ENCODE assay signal across 11 mouse cellular contexts in the genomic region with DNA sequence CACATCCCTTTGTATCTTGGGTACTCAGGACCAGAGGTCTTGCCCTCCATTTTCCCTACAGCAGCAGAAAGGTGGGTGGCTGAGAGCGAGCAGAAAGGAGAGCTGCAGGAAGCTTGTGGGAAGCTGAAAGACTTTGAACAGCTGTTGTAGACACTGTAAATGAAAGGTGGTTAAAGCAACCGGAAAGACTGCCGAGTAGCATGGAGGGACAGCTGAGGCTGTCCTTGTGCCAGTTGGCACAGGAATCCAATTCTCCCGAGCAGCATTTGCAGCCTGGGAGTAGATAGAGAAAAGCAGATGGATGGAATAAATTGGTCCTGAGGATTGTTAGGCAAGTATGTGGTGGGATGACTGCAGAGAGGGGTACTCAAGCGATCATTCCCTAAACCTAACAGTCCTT.
DNase-seq lines count a peak whose midpoint lies in the region; ATAC-seq and TF ChIP-seq lines count a peak whose summit lies in the region.
"Had no signal": no experiment of that assay in that cellular context is flagged by ENCODE, and none has a peak within 500 bp of the region (broad histone marks: within the 10 kb centered on the region; RNA-seq: fewer than 3 reads in every experiment).

No protein-coding gene starts in this region.

- H3K9ac ChIP-seq in embryonic facial prominence, embryonic 14.5 days (ENCODE audit: low read depth, low read length) = no peak overlapping the region
- no peak overlapping the region for H3K9ac ChIP-seq in midbrain, postnatal 0 days (replicated peaks; ENCODE audit: low read length, poor library complexity, severe bottlenecking)
- H3K9ac ChIP-seq: liver, embryonic 13.5 days had no signal

- H3K4me1 ChIP-seq in embryonic facial prominence, embryonic 14.5 days (ENCODE audit: control insufficient read depth, insufficient read depth, low read length) = no peaks in the 10 kb centered on the region
- no peaks in the 10 kb centered on the region for H3K4me1 ChIP-seq in embryonic facial prominence, embryonic 10.5 days
- H3K4me1 ChIP-seq in midbrain, postnatal 0 days (ENCODE audit: insufficient read depth, low read length) = no peaks in the 10 kb centered on the region
- peaks cover 2% of the 10 kb centered on the region; the same call in 1 of the 2 replicates for H3K4me1 ChIP-seq in midbrain, embryonic 10.5 days
- H3K4me1 ChIP-seq: liver, embryonic 13.5 days had no signal

- H3K4me3 ChIP-seq in embryonic facial prominence, embryonic 14.5 days (ENCODE audit: low read depth, low read length) = no peak overlapping the region
- H3K4me3 ChIP-seq in embryonic facial prominence, embryonic 10.5 days = no peak overlapping the region
- H3K4me3 ChIP-seq in midbrain, postnatal 0 days (ENCODE audit: low read depth, low read length) = no peak overlapping the region
- no peak overlapping the region for H3K4me3 ChIP-seq in midbrain, embryonic 10.5 days
- H3K4me3 ChIP-seq: liver, embryonic 13.5 days had no signal

- H3K4me2 ChIP-seq in embryonic facial prominence, embryonic 14.5 days (ENCODE audit: low read depth, low read length) = no peak overlapping the region
- no peak overlapping the region for H3K4me2 ChIP-seq in midbrain, postnatal 0 days (ENCODE audit: low read depth, low read length, poor library complexity, severe bottlenecking)
- H3K4me2 ChIP-seq: liver, embryonic 13.5 days had no signal

- no peak for TF ChIP-seq CTCF in midbrain, postnatal 0 days (IDR thresholded peaks at IDR 0.05)

- H3K9me3 ChIP-seq in embryonic facial prominence, embryonic 14.5 days (ENCODE audit: control insufficient read depth, low read length) = no peaks in the 10 kb centered on the region
- no peaks in the 10 kb centered on the region for H3K9me3 ChIP-seq in embryonic facial prominence, embryonic 10.5 days
- no peaks in the 10 kb centered on the region for H3K9me3 ChIP-seq in midbrain, postnatal 0 days (ENCODE audit: low read length)
- H3K9me3 ChIP-seq in midbrain, embryonic 10.5 days (replicated peaks) = no peaks in the 10 kb centered on the region
- H3K9me3 ChIP-seq: liver, embryonic 13.5 days had no signal

- peak; percentile 30 for DNase-seq in embryonic facial prominence, embryonic 14.5 days (ENCODE audit: low spot score)
- no peak for DNase-seq in embryonic facial prominence, embryonic 10.5 days (ENCODE audit: low spot score)
- DNase-seq in midbrain, postnatal 0 days (ENCODE audit: low spot score) = peak; percentile 84
- no peak for DNase-seq in midbrain, embryonic 10.5 days (ENCODE audit: low spot score)
- DNase-seq in layer of hippocampus, postnatal 14 days (ENCODE audit: low spot score in 2 of 2) = peak; percentile 46 to 65
- DNase-seq in telencephalon, adult 2 months (ENCODE audit: low read depth, low spot score) = peak; percentile 85
- no peak for DNase-seq in lung, adult 18-20 months
- no peak for DNase-seq in kidney, postnatal 4 days
- DNase-seq: B cell, adult 2 months; liver, embryonic 13.5 days; thymus, adult 18-20 months had no signal

- peak; percentile 53; the same call in 1 of the 2 replicates for ATAC-seq in embryonic facial prominence, embryonic 14.5 days (ENCODE audit: low read depth)
- no peak; the same call in 1 of the 2 replicates for ATAC-seq in midbrain, postnatal 0 days (ENCODE audit: low FRiP score)

- 74% methylated on average over 5 of the region's 5 CpGs for WGBS in embryonic facial prominence, embryonic 14.5 days
- WGBS in embryonic facial prominence, embryonic 10.5 days = 85% methylated on average over 5 of the region's 5 CpGs
- WGBS in midbrain, postnatal 0 days = 72% methylated on average over 5 of the region's 5 CpGs
- 88% methylated on average over 5 of the region's 5 CpGs for WGBS in midbrain, embryonic 10.5 days

- H3K27me3 ChIP-seq in embryonic facial prominence, embryonic 14.5 days (replicated peaks; ENCODE audit: control insufficient read depth, insufficient read depth, low read length) = no peaks in the 10 kb centered on the region
- H3K27me3 ChIP-seq in embryonic facial prominence, embryonic 10.5 days (replicated peaks; ENCODE audit: low read depth, poor library complexity, severe bottlenecking) = no peaks in the 10 kb centered on the region
- no peaks in the 10 kb centered on the region for H3K27me3 ChIP-seq in midbrain, postnatal 0 days (ENCODE audit: insufficient read depth, low read length)
- H3K27me3 ChIP-seq in midbrain, embryonic 10.5 days (ENCODE audit: low read depth, poor library complexity, severe bottlenecking) = no peaks in the 10 kb centered on the region
- H3K27me3 ChIP-seq: liver, embryonic 13.5 days had no signal

- H3K36me3 ChIP-seq in embryonic facial prominence, embryonic 14.5 days (ENCODE audit: control insufficient read depth, insufficient read depth, low read length) = no peaks in the 10 kb centered on the region
- no peaks in the 10 kb centered on the region for H3K36me3 ChIP-seq in embryonic facial prominence, embryonic 10.5 days (replicated peaks)
- H3K36me3 ChIP-seq in midbrain, postnatal 0 days (ENCODE audit: insufficient read depth, low read length) = no peaks in the 10 kb centered on the region
- no peaks in the 10 kb centered on the region for H3K36me3 ChIP-seq in midbrain, embryonic 10.5 days
- H3K36me3 ChIP-seq: liver, embryonic 13.5 days had no signal

- H3K27ac ChIP-seq in embryonic facial prominence, embryonic 14.5 days (replicated peaks; ENCODE audit: low read depth, low read length) = no peak overlapping the region
- no peak overlapping the region for H3K27ac ChIP-seq in embryonic facial prominence, embryonic 10.5 days (replicated peaks)
- H3K27ac ChIP-seq in midbrain, postnatal 0 days (ENCODE audit: low read depth, low read length) = 0 out of 2 replicates have a peak overlapping the region, but pooled peaks have one; percentile 32
- no peak overlapping the region for H3K27ac ChIP-seq in midbrain, embryonic 10.5 days (replicated peaks)
- H3K27ac ChIP-seq: liver, embryonic 13.5 days had no signal

Comparison
In these comparisons a context has a peak if more than half of its experiments do, and no peak if none do; other contexts are left out.
1. DNase-seq: peak in embryonic facial prominence, embryonic 14.5 days (single experiment), midbrain, postnatal 0 days (single experiment), layer of hippocampus, postnatal 14 days (2 of 2) and telencephalon, adult 2 months (single experiment); none in embryonic facial prominence, embryonic 10.5 days (single experiment), midbrain, embryonic 10.5 days (single experiment), lung, adult 18-20 months (0 of 2) and kidney, postnatal 4 days (0 of 2).